Mouse (Mus musculus) spleen, adult 2 months (tissue): ENCODE results near the gene Shh.

Source experiments
- CTCF ChIP-seq: fragments of 200-500 bp; IDR thresholded peaks from 2 replicates; pipeline ENCODE4 v1.5.1; 2011; ENCODE audit warnings: mild to moderate bottlenecking, inconsistent platforms; ENCODE audit not compliant: insufficient read depth, insufficient read length, insufficient replicate concordance; ENCODE audit errors: extremely low read depth
- POLR2A ChIP-seq: fragments of 200-500 bp; IDR thresholded peaks from 2 replicates; pipeline ENCODE4 v1.6.1; 2011; ENCODE audit warnings: low read depth, low read length, inconsistent platforms

GRCm38 (mm10) chr5:28498846-28499245 is 31.8 kb upstream of the Shh start:
- TF ChIP-seq POLR2A (no peak), CTCF (no peak)
